Mouse (Mus musculus) spleen, adult 18-20 months (tissue): ENCODE results near the gene Gmppa.

ENCODE experiments used
- DNase-seq, 2 experiments: peaks; one replicate each; pipeline ENCODE4 v3.0.0; 2022; ENCODE audit warnings: mixed read lengths in 2 of 2

Gmppa gene

GRCm38 (mm10) chr1:75490785-75491551 is 55.2 kb downstream of the Gmppa start:
- no peak for DNase-seq

- no peak for DNase-seq
Observed at GRCm38 (mm10) chr1:75492579-75493170, 56.9 kb downstream of the Gmppa start.
